Mouse (Mus musculus) liver (tissue): ENCODE data around the gene Hmx2.

ENCODE experiments used
- DNase-seq: peaks from one replicate; pipeline ENCODE4 v3.0.0-alpha.2; 2020; ENCODE audit warnings: mixed read lengths

Gene Hmx2

DNA sequence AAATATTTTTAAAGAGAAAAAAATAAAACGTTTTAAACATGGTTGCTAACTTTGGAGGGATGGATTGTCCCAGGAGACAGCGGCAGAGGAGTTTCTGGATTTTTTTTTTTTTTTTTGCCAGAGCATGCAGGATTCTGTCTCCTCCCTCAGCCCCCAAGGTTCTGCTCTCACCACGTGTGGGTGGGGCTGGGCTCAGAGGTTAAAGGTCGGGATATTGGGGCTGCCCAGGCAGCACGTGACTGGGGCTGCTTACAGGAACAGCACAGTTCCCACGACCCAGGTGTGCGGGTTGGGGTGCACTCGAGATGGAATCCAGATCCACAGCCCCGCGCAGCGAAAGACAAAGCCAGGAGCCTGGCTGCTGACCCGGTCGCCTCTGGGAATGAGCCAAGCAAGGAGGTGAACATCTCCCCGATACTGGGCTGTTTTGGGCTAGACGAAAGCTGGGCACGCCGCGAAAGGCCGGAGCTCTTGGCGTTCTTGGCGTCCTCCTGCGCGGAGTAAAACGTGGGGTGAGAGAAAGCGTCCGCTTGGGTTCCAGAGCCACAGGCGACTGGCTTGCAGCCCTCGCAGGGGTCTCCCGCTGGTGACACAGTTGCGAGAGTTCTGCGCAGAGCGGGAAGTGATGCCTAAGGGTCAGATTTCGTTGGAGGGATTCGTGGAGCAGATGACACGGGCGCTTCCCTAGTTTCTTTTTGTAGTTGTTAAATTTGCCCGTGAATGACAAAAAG lies 8.1 kb downstream of the Hmx2 start:
- no peak for DNase-seq

DNA sequence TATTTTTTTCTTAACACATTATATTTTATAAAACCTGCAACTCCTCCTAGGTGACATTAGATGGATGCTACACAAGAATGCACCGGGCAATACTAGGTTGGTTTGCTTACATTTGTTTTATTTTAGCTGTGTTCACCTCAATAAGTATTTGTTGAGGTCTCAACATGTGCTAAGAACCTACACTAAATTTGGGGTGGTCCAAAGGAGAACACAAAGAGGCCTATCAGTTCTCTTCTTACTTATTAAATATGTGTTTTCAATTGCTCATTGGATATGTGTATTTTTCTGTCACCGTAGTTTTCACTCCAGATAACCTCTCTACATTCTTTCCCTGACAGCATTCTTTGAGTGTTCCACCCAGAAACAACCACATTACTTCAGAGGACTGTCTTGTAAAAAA lies 9.2 kb downstream of the Hmx2 start:
- no peak for DNase-seq

GRCm38 (mm10) chr7:131559986-131560696 lies 11.6 kb downstream of the Hmx2 start, which contains the start of gene Bub3:
Bub3 (plus strand) TSS chr7:131560222.
- peak; percentile 91 for DNase-seq

- DNase-seq: no peak
These were observed 12.1 kb downstream of the Hmx2 start for GRCm38 (mm10) chr7:131560697-131561042.

DNA sequence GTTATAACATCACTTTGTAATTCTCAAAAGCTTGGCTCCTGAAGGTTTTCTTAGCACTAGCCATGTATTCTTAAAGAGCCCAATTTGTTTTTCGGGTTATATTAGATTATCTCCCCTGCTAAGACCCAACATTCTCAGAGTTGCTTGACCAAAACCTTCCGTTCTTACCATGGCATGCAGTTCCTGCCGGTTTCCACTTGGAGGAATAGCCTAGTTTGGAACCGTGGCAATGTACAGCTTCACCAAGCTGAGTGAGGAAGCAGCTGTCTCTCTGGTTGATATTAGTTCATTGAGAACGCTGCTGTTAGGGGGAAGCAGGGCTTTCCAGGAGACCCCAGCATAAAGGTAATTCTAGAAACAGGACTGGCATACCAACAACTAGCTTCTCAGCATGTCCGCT lies 26.7 kb downstream of the Hmx2 start:
- no peak for DNase-seq

DNA sequence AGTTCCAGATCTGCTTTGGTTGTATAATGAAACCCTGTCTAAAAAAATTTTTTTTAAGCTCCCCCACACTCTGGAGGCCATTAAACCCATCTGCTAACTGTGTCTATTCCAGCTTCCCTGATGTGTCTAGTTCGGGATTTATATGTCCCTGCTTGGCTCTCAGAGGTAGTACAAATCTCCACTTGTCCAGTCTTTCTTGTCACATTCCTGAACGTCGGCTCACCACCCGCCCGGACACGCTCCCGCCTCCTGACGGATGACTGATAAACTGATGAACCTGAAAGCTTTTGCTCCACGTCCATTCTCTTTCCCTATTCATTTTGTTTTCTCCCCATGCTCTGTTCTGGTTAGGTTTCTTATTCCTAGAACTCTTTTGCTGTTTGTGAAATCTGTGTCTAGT lies 33.6 kb downstream of the Hmx2 start:
- no peak for DNase-seq

DNA sequence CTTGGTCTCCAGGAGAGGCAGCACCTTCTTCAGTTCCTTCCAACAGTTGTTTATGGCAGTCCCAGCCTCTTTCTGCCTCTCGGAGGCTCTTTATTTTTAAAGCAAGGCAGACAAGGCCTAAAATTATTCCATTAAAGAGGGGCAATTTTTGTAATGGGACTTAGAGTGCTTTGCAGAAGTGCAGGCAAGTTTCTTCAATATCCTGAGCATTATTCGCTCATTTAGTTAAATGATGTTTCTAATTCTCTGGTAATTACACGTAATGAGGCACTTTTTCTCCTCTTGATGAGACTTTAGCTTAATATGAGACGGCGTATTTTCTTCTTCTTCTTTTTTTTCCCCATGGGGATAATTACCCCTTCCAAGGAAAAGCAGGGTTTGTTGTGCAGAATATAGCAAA lies 37.0 kb downstream of the Hmx2 start:
- no peak for DNase-seq

GRCm38 (mm10) chr7:131597779-131598482 lies 49.4 kb downstream of the Hmx2 start:
- DNase-seq: no peak

DNA sequence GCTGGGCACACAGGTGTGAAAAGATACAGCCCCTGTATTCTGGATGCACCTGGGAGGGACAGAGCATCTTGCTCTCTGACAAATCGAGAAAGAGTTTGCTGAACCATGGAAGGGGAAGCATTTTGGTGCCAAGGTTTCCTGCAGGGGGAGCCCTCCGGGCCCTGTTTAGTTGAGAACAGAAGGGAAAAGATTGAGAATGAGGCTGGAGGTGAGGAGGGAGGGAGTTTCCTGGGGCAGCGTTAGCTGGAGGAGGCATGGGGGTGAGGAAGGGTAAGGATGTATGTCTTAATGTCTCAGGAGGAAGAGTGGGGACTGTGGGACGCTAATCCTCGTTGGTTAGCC lies 49.9 kb downstream of the Hmx2 start:
- DNase-seq: no peak

DNA sequence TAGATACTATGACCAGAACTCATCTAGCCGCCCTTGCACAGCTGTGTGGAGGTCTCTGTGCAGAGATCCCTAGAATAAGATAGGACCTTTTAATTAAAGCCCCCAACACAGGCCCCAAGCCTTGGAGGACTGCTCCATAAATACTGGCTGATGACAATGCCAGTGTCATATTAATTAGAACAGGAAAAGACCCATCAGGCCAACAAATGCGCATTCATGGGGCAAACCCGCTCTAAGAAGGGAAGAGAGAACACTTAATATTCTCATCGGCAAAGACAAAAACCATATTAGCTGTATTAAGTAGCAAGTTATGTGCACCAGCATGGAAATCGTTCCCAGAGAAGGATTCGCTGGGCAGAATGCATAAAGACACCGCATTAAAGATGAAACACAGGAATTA lies 53.5 kb downstream of the Hmx2 start:
- no peak for DNase-seq

GRCm38 (mm10) chr7:131603186-131603585 lies 54.6 kb downstream of the Hmx2 start:
- DNase-seq: no peak

DNA sequence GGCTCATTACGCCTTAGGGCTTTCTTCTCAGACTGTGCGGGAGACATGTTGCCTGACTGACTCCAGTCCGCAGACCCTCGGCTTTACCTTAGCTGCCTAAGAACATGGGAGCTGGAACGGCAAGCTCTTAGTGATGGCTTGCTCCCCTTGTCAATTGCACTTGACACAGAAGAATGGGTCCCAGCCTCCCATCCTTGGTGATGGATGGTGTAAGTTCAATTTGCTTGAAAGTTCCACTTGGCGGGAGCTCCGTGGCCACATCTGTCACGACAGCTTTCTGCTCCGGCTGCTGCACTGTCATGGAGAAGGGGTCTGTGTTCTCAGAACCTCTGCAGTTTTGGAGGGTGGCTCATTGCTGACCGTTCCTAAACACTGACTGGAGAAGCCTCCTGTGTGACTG lies 56.4 kb downstream of the Hmx2 start:
- DNase-seq: no peak

DNA sequence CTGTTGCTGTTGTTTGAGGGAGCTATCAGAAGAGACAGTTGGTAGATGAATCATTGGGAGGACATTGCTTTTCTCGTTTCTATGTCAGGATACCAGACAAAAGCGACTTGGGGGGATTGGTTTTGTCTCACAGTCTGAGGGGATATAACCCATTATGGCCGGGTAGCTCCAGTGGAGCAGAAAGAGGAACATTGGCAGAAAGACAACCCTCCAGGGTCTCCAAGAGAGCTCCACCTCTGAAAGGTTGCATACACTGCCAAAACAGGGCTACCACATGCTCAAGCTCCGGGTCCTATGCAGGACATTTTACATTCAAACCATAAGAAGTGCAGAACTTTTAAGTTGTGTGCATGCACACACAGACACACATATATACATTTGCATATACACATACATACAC lies 56.9 kb downstream of the Hmx2 start:
- DNase-seq: no peak
